Mouse (Mus musculus) gastrocnemius, adult 8-10 months (tissue): ENCODE results near the gene Srgap3. TPM values are rescaled to one million over a fixed set of nuclear protein-coding genes. Genes with fewer than 3 reads are reported as not detected.

Experiments
- DNase-seq, 2 experiments: peaks; one replicate each; pipeline ENCODE4 v3.0.0; 2022; ENCODE audit warnings: low spot score in 2 of 2
- total RNA-seq, 4 experiments: library from RNA; stranded (reverse); gene quantifications; 2 replicates each; pipeline ENCODE4 v1.2.4; 2022

The Srgap3 gene
- total RNA-seq, 4 experiments from 2014 or later = 0.27 to 0.67 (median 0.48) TPM

- no peak for DNase-seq
Measured at GRCm38 (mm10) chr6:112916243-112916642, 30.8 kb downstream of the Srgap3 start.

GRCm38 (mm10) chr6:112912552-112912951 lies 34.5 kb downstream of the Srgap3 start:
- DNase-seq = no peak

GRCm38 (mm10) chr6:112909711-112910110 lies 37.4 kb downstream of the Srgap3 start:
- no peak for DNase-seq

- DNase-seq = no peak
Measured at GRCm38 (mm10) chr6:112907887-112908584, 39.0 kb downstream of the Srgap3 start.

GRCm38 (mm10) chr6:112903796-112904195 lies 43.3 kb downstream of the Srgap3 start:
- DNase-seq = no peak

GRCm38 (mm10) chr6:112903226-112903625 lies 43.8 kb downstream of the Srgap3 start:
- DNase-seq = no peak

- no peak for DNase-seq
Measured at GRCm38 (mm10) chr6:112902791-112903190, 44.3 kb downstream of the Srgap3 start.

- DNase-seq = no peak
Measured at GRCm38 (mm10) chr6:112900306-112900705, 46.8 kb downstream of the Srgap3 start.

- no peak for DNase-seq
Measured at GRCm38 (mm10) chr6:112899711-112900110, 47.4 kb downstream of the Srgap3 start.

- DNase-seq = no peak
Measured at GRCm38 (mm10) chr6:112899276-112899675, 47.8 kb downstream of the Srgap3 start.

- no peak for DNase-seq
Measured at GRCm38 (mm10) chr6:112898435-112898834, 48.6 kb downstream of the Srgap3 start.

GRCm38 (mm10) chr6:112896372-112896771 lies 50.7 kb downstream of the Srgap3 start:
- no peak for DNase-seq

- no peak for DNase-seq
Measured at GRCm38 (mm10) chr6:112890331-112890751, 56.7 kb downstream of the Srgap3 start.

- no peak for DNase-seq
Measured at GRCm38 (mm10) chr6:112883588-112884135, 63.4 kb downstream of the Srgap3 start.

- DNase-seq = no peak
Measured at GRCm38 (mm10) chr6:112880048-112880534, 67.0 kb downstream of the Srgap3 start.

GRCm38 (mm10) chr6:112879154-112879553 lies 67.9 kb downstream of the Srgap3 start:
- DNase-seq = no peak

- no peak for DNase-seq
Measured at GRCm38 (mm10) chr6:112873089-112873835, 73.8 kb downstream of the Srgap3 start.

- DNase-seq = no peak
Measured at GRCm38 (mm10) chr6:112871241-112871780, 75.8 kb downstream of the Srgap3 start.

GRCm38 (mm10) chr6:112868197-112868957 lies 78.7 kb downstream of the Srgap3 start:
- DNase-seq = no peak

- DNase-seq = no peak
Measured at GRCm38 (mm10) chr6:112866096-112866495, 81.0 kb downstream of the Srgap3 start.

- no peak for DNase-seq
Measured at GRCm38 (mm10) chr6:112865021-112865531, 82.0 kb downstream of the Srgap3 start.
